Mouse (Mus musculus) adipocyte (in vitro differentiated cells): Measurements from ENCODE around the gene Tmtc2.

Experiments used
- DNase-seq: peaks from one replicate; pipeline ENCODE4 v3.0.0-alpha.2; 2016; ENCODE audit warnings: low spot score

Tmtc2 gene

GRCm38 (mm10) chr10:105544004-105545003, 29.9 kb downstream of the Tmtc2 start:
- no peak for DNase-seq

GRCm38 (mm10) chr10:105542081-105542480, 32.2 kb downstream of the Tmtc2 start:
- no peak for DNase-seq

- DNase-seq = no peak
Observed at GRCm38 (mm10) chr10:105539697-105540096, 34.6 kb downstream of the Tmtc2 start.

GRCm38 (mm10) chr10:105536910-105537309, 37.3 kb downstream of the Tmtc2 start:
- no peak for DNase-seq

- DNase-seq = no peak
Observed at GRCm38 (mm10) chr10:105535848-105536247, 38.4 kb downstream of the Tmtc2 start.

- DNase-seq = no peak
Observed at GRCm38 (mm10) chr10:105532747-105533146, 41.5 kb downstream of the Tmtc2 start.

- DNase-seq = no peak
Observed at GRCm38 (mm10) chr10:105532019-105532525, 42.2 kb downstream of the Tmtc2 start.

- no peak for DNase-seq
Observed at GRCm38 (mm10) chr10:105531080-105531894, 43.0 kb downstream of the Tmtc2 start.

GRCm38 (mm10) chr10:105523405-105524088, 50.7 kb downstream of the Tmtc2 start:
- DNase-seq = no peak

GRCm38 (mm10) chr10:105522431-105522830, 51.8 kb downstream of the Tmtc2 start:
- no peak for DNase-seq

- no peak for DNase-seq
Observed at GRCm38 (mm10) chr10:105519154-105519806, 55.0 kb downstream of the Tmtc2 start.

GRCm38 (mm10) chr10:105518144-105518543, 56.1 kb downstream of the Tmtc2 start:
- no peak for DNase-seq

GRCm38 (mm10) chr10:105513777-105514322, 60.4 kb downstream of the Tmtc2 start:
- DNase-seq = no peak

GRCm38 (mm10) chr10:105509896-105510272, 64.4 kb downstream of the Tmtc2 start:
- DNase-seq = no peak

GRCm38 (mm10) chr10:105509146-105509895, 64.9 kb downstream of the Tmtc2 start:
- DNase-seq = no peak

- DNase-seq = no peak
Observed at GRCm38 (mm10) chr10:105507982-105508786, 66.1 kb downstream of the Tmtc2 start.

- DNase-seq = no peak
Observed at GRCm38 (mm10) chr10:105506046-105506445, 68.2 kb downstream of the Tmtc2 start.

GRCm38 (mm10) chr10:105504472-105504871, 69.8 kb downstream of the Tmtc2 start:
- DNase-seq = no peak

- DNase-seq = no peak
Observed at GRCm38 (mm10) chr10:105501736-105502135, 72.5 kb downstream of the Tmtc2 start.
